Mouse (Mus musculus) left cerebral cortex, postnatal 4 days (tissue): Measurements from ENCODE around the gene Gm20388. TPM values are rescaled to one million over a fixed set of nuclear protein-coding genes. Genes with fewer than 3 reads are reported as not detected.

Experiments
- DNase-seq: peaks from one replicate; pipeline ENCODE4 v3.0.0-alpha.2; 2022
- intact Hi-C: fragments of 180-260 bp; cut with DNase I; formaldehyde crosslinking; loops from one replicate; pipeline ENCODE4 v1.15.1; 2025
- total RNA-seq, 2 experiments: library from RNA; stranded (reverse); gene quantifications; 2 replicates each; pipeline ENCODE4 v1.2.3; 2021

Gm20388 gene
- total RNA-seq, 2 experiments from 2014 or later = 6.5 to 12.8 TPM

DNA sequence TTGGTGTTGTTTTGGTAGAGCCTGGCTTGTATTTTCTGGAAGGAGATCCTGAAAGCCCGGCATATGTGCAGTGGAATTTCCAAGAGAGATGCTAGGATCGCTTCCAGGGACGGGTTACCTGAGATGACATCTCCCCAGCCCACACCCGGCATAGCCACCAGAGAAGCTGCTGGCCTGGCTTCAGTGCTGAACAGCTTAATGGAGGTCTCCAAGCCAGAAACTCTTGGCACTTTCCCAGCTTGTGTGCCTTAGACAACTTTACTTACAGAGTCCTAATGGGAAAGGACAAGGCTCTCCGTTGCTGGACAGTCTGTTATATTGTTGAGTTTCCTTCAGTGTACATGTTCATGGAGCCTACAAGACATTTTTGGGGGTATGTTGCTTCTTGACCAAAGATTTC is 3803.8 kb downstream of the Gm20388 start:
- intact Hi-C loops = no loop called here

DNA sequence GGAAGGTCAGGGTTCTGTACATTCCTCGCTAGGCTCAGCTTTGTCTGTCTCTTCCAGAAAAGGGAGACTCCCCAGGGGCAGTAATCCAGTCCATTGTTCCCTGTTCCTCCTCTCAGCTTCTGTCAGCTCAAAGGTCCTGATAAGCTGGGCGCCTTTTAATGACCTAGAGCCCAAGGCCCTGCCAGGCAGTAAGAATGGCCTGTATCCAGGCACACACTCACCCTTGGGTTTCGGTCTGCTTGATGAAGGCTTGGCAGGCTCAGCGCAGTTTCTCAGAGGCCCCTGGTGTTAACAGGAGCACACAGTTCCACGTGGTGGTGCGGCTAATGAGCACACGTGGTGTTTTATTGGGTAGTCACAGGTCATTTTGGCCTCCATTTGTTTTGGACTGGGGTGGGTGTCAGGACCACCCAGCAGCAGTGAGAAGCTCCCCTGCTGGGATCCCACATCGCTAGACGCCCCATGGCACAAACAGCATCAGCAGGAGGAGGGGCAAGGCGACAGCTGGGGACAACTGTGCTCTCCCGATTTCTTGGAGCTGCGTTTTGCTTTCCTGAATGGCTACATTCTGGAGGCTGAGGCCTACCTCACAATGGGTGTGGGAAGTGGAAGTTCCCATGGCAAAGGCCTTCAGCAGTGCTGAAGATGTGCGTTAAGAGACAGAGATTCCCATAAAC is 3805.4 kb downstream of the Gm20388 start:
- intact Hi-C loops = no loop called here
- peak; percentile 54 for DNase-seq

More for the DNA sequence above, 3803.8 kb downstream of the Gm20388 start:
- no peak for DNase-seq

DNA sequence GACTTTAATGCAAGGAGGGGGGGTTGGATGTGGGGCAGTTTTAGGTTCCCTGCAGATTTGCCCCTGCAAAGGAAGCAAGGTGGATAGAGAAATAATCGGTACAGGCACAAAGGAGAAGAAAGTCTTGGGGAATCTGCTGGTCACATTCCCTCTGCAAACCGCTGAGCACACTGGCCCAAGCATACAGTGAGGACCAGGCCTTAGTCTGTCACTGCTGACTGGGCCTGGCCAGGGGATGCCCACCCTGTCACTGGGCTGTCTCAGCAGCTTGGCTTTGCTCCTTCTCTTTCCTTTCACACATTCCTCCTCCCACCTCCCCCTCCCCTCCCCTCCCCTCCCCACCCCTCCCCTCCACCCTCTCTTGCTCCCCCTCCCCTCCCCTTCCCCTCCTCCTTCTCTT is 3806.5 kb downstream of the Gm20388 start:
- intact Hi-C loops = no loop called here
- DNase-seq = no peak

DNA sequence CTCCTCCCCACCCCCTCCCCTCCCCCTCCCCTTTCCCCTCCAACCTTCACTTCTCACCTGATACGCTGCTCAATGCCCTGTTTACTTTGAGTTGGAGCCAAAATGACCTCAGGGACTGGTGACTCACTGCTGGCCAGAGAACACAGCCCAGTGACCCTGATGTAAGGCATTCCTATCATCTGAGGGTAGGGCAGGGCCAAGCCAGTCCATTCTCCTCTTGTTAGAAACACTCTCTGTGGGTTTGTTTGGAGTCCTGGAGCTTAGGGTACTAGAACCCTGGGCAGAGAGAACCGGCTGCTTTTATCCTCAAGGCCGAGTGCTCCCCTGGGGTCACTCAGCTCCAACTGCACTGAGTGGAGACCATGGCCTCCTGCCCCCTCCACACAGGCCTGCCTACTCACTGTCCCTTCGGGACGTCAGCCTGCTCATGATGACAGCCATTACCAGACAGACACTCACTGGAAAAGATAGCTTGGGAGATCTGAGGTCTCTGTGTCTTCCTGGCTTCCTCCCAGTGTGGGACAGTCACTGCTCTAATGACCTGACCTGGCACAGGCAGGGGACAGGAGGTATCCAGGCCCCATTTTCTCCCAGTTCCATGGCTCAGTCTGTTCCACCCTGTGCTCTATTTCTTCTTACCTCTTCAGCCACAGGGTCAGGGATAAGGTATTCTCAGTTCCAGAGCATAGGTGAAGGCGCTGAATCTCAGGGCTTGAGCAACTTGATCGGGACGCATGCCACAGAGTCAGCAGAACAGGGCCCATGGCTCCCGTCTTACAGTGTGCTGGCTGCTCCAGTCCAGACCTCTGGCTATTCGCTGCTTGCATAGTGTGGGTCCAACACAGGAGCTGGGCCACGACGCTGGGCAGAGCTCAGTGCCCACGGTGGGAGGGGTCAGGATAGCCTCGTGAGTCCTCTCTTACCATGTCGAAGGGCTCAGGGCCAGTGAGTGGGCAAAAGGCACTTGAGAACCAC is 3807.2 kb downstream of the Gm20388 start:
- intact Hi-C loops = no loop called here
- DNase-seq = no peak

DNA sequence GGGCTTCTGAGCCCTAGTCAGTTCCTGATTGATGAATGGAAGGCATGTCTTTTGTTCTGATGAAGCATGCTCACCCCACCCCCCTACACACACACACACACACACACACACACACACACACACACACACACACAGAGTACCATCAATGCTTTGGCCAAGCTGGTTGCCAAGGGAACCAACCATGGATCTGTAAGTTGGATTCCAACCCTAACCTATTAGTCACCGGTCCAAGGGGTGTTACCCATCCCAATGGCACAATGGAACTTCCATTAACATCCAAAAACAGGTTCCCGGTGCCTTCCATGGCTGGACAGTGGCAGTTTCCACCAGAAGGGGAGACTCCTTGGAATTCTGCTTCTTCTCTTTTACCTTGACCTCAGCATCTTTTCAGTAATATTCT is 3808.1 kb downstream of the Gm20388 start:
- no peak for DNase-seq
- intact Hi-C loops = no loop called here

DNA sequence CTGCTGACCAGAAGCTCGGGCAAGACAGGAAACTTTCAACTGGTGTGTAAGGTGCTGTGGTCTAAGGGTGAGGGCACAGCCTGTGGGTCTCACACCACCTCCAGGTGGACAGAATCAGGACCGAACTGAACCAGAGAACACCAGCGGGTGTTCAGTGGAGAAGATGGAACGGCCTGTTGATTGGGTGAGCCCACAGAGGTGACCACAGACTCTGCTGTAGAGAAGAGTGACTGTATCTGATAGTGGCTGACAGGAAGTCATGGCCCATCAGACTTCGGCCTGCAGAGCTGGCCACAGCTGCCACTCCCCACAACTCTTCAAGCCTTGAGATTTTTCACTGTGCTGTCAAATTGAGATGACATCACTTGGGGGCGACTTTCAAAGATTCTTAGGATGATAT is 3808.6 kb downstream of the Gm20388 start:
- intact Hi-C loops = no loop called here
- no peak for DNase-seq

DNA sequence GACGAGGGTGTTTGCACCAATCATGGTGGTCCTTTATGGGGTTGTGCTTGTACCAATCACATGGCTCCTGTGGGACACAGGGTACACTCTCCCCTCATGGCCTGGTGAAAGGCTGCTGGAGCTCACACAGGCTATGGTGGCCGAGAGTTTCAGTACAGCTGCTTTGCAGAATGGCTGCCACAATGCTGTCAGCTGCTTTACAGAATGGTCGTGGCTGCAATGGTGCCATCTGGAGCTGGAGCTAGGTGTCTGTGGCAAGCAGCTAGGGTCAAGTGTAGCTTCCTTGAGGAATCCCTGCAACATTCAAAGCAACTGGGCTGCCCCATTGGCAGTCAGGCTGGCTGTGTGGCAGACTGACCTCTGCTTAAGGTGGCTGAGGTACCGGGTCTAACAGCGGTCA is 3809.2 kb downstream of the Gm20388 start:
- DNase-seq = no peak
- intact Hi-C loops = loop anchor here (10.0 kb wide), 1 partner anchor 65 kb away; the partner anchor contains the start of gene Rhou

DNA sequence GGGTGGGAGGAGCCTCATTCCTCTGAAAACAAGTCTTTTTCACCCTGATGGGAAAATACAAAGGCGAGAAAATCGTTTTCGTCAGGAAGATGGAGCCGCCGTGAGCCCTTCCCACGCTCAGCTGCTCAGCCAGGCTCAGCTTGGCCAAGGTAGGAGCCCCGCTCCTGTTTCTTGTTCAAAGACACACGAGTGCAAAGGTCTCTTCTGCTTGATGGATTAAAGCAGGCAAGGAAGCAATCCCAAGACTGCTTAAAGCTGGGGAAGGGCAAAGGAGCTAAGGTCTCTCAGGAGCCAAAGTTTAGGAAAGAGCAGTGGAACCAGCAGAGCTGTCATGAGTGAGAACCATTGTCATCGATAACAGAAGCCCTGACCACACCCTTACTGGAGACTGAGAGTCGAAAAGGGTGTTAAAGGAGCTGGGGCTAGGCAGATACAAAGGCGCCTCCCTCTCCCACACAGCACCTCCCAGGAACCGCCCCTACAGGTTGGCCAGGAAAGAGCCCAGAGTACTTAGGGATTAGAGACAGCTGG is 3809.9 kb downstream of the Gm20388 start:
- no peak for DNase-seq
- intact Hi-C loops = loop anchor here (10.0 kb wide), 1 partner anchor 66 kb away; the partner anchor contains the start of gene Rhou

DNA sequence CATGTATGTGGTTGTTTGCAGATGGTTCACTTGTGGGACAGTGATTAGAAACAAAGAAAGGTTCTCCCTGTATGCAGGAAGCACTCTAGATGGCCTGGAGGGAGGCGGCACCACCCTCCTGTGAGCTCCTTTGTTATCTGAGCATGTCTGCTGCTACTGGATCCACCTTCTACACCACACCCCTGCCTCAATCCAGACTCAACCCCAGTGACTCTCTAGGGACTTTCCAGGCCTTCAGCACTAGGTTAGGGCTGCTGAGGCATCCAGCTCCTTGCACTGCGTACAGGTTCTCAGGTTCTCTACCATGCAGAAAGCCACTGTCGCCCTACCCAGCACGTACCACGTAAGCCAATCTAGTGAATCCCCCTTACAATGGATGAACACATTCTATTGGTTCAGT is 3811.6 kb downstream of the Gm20388 start:
- no peak for DNase-seq
- intact Hi-C loops = loop anchor here (10.0 kb wide), 1 partner anchor 67 kb away; the partner anchor contains the start of gene Rhou

DNA sequence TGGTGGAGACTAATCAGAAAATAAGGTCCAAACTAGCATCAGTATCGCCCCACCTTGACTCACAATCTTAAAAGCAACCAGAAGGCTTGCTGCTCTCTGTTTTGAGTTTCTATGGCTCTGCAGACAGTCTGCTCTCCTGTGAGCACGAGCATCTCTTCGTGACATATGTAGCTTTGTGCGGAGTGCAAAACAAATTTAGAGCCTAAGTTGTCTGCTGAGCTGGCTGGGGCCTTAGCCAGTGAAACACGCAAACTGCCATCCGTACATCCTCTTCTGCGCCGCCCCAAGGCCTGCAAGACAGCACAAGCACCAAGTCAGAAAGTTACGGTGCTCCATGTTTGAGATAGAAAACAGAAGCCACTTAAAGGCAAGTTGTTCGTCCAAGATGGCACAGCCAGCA is 3814.1 kb downstream of the Gm20388 start:
- no peak for DNase-seq
- intact Hi-C loops = loop anchor here (5.0 to 10.0 kb wide), 2 partner anchors 43 to 70 kb away; partner anchors contain the start of gene Rhou

DNA sequence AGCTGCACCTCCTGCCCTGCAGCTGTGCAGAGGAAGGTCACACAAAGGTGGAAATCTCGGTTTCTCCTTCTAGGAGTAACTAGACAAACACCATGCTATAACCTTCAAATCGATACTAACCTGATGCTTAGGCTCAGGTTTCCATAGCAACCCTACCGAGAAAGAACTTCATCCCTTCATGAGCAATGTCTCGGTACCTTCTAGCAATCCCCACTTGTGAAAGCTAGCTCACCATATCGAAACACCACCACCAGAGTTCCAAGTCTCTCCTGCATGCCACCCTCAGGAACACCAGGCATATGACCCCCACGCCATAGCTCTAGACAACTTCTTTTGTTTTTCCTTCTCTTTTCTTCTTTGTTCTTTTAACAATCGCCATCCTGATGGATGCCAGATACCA is 3814.6 kb downstream of the Gm20388 start:
- no peak for DNase-seq
- intact Hi-C loops = loop anchor here (5.0 to 10.0 kb wide), 2 partner anchors 42 to 70 kb away; partner anchors contain the start of gene Rhou

DNA sequence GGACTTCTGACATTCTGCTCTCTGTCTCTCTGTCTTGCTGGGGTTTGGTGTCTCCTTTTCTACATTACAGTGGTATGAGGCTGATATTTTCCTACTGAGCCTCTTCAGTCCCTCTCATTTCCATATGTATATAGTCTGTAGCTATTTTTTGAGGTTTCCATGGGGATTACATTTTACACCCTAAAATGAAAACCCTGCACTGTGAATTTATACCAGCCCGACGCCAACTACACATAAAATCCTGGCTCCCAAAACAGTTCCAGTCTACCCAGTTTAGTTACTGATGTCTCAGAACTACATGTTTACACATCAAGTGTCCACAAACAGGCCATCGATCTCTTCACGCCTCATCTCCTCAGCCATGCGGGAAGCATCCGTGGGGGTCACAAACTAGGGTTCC is 3816.1 kb downstream of the Gm20388 start:
- intact Hi-C loops = loop anchor here (5.0 to 10.0 kb wide), 2 partner anchors 41 to 72 kb away; partner anchors contain the start of gene Rhou
- no peak for DNase-seq

DNA sequence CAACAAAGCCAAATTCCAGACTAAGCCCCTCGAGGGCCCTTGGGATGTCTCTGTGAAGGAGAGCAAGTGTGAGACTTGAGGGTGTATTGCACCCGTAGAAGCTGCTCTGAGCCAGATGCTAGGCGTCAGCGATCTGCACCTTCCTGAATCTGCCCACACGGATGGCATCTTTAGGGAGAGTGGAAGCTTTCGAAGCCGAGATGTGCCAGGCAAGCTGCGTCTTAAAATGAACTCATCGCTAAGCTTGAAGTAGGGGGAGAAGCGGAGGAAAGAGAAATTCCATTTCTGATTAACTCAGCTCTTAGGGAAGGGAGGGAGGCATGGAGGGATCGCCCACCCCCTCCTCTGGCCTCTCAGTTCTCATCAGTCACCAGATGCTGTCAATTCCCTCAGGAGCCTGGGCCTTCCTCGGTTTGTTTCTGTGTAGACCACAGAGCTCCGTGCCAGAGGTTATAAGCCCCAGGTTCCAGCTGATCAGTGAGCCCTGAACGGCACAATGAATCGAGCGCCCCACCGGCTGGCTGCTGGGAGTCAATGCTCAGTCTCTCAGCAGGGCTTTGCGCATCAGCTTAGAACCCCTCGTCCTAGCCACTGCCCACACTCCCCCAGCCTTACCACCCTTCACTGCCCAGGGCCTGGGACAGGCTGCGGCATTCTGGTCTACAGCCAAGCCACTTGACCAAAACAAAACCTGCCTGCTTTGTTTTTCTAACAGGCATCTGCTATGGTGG is 3818.6 kb downstream of the Gm20388 start:
- intact Hi-C loops = loop anchor here (5.0 to 10.0 kb wide), 2 partner anchors 38 to 74 kb away; partner anchors contain the start of gene Rhou
- peak; percentile 68 for DNase-seq

DNA sequence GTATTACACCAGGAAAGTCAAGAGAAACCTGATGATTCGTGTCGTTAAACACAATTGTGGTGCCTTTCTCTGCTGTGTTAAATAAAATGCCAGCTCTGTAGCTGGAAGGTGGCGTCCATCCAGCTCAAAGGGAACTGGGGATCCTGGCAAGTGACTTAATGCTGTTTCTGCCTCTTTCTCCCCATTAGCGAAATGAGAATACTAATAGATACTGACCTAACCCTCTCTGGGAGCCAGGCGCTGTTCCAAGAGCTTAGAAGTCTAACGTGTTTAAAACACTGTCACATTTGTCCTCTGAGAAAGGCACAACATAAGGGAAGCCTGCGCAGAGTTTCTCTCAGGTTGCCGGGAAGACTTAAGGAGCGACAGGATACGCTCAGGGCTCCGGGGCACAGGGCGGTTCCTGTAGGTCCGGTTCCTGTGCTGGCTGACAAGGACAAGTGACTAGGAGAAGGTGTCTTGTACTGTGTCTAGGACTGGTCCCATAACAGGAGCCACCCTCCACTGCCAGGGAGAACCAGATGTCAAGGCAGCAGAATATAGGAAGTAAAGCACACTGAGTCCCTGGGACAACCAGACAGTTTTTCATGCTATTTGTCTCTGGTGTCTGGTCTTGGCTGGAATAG is 3819.3 kb downstream of the Gm20388 start:
- peak; percentile 64 for DNase-seq
- intact Hi-C loops = loop anchor here (5.0 to 10.0 kb wide), 2 partner anchors 37 to 75 kb away; partner anchors contain the start of gene Rhou

DNA sequence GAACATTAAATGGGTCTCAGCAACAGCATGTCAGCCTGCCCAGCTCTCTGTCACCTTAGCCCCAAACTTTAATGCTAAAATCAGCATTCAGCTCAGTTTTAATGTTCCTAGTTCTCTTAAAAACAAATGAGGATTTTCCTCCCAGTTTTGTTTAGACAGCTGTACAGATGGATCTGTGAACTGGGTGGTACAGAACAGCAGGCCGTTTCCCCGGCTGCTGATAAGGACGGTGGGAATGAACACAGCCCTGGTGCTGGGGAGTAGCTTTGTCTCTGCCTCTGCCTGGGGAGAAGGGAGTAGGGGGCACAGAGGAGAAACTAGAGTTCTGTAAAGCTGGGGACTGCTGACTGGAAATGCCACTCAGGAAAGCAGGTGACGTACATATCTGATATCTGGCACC is 3821.7 kb downstream of the Gm20388 start:
- intact Hi-C loops = no loop called here
- no peak for DNase-seq

DNA sequence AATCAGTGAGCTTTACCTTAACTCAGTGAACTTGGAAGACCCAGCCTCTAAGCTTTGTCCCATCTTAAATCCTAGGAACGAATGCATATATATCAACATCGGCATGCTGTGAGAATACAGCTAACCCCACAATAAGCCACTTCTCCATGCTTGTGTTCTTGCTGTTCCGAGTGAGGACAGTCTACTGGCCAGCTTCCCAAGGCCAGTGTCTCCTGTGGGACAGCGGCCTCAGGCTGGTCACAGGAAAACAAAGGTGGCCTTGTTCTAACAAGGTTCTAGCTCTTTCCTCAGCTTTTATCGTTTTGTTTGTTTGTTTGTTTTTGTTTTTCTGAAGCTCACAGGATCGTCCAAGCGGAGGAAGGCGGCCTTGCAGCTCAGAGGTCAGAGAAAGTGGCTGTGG is 3823.8 kb downstream of the Gm20388 start:
- intact Hi-C loops = no loop called here

DNA sequence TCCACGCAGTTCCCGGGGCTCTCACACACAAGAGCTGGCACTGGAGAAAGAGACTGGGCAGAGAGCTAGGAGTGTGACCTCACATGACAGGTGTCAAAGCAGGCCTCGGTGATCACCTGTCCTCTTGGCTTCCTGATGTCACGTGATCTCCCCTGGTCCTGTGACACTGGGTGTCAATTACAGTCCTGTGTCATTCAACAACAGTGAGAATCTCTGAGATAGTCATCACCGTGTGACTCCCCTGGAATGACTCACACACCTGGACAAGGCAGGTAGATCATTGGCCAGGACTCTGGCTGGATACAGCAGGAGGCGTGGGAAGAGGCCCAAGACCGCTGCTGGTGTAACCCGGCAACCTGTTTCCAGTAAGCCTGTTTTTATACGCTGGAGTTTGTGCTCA is 3826.3 kb downstream of the Gm20388 start:
- DNase-seq = no peak
- intact Hi-C loops = no loop called here

More for the DNA sequence above, 3823.8 kb downstream of the Gm20388 start:
- DNase-seq = no peak

DNA sequence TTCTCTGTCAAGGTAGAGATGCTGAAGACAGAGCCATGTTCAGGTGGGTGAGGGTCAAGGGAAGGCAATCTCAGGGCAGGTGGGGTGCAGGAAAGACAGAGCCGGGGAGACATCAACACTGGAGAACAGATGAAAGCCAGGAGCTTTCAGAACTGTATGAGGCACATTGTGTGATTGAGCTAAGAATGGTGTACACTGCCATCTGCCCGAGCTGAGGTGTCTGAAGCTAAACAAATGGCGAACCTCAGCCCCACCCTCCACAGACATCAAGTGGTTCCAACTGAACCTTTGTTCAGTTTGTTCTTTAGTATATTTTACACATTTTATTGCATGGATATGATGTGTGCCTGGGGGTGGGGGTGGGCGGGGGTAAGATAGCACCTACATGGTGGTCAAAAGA is 3829.6 kb downstream of the Gm20388 start:
- intact Hi-C loops = no loop called here
- DNase-seq = no peak

DNA sequence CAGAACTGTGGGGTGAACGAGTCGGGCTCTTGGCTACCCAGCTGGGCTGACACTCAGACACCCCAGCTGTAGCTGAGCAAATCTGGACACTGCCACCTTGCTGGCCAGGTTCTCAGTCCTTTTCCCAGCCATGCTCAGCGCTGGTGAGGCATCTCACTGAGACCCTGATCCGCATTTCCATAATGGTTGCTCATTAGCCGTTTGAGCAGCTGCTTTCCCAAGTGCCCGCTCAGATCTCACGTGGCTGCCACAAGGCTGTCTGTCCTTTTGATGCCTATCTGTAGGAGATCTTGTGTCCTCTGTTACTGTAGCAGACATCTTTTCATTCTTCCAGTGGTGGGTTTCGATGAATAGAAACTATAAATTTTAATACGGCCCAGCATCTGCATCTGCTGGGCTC is 3830.6 kb downstream of the Gm20388 start:
- no peak for DNase-seq
- intact Hi-C loops = no loop called here

DNA sequence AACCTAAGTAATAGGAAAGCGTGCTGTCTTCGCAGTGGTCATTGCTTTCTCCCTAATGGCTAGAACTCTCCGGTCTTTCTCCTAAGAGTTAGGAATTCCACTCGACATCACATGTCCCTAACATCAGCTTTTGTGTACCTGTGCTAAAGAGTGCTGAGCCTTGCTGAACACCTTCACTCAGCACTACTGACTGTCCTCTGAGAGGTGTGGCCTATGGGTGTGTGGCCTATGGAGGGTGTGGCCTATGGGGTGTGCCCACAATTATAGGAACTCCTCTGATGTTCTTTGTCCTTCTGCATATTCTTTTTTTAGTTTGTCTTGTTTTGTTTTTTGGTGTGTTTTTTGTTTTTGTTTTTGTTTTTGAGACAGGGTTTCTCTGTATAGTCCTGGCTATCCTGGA is 3835.8 kb downstream of the Gm20388 start:
- no peak for DNase-seq
- intact Hi-C loops = no loop called here
